Mouse (Mus musculus) liver, adult 2 months (tissue): ENCODE results near the gene Ifna4.

Source experiments
- CTCF ChIP-seq: fragments of 200-500 bp; IDR thresholded peaks from 2 replicates; pipeline ENCODE4 v1.5.1; 2011; ENCODE audit warnings: low read depth, low read length, control low read depth
- POLR2A ChIP-seq: fragments of 200-500 bp; IDR thresholded peaks from 2 replicates; pipeline ENCODE4 v1.6.1; 2011; ENCODE audit warnings: low read length, control low read depth; ENCODE audit not compliant: insufficient read depth; ENCODE audit errors: extremely low read depth

GRCm38 (mm10) chr4:88880101-88880500 is 38.4 kb downstream of the Ifna4 start, which contains the start of gene Ifne:
- no peak for TF ChIP-seq POLR2A
- no peak for TF ChIP-seq CTCF
